Mouse (Mus musculus) bone marrow macrophage, adult 2 months (primary cell): ENCODE results near the gene Kctd12b.

Experiments
- CTCF ChIP-seq: IDR thresholded peaks from 2 replicates; pipeline ENCODE4 v1.5.1; 2012; ENCODE audit warnings: low read depth, mild to moderate bottlenecking, low read length, moderate library complexity
- POLR2A ChIP-seq: IDR thresholded peaks from 2 replicates; pipeline ENCODE4 v1.6.1; 2012; ENCODE audit warnings: mild to moderate bottlenecking, low read depth, low read length, borderline replicate concordance

GRCm38 (mm10) chrX:153716716-153717115, 20.5 kb upstream of the Kctd12b start:
- TF ChIP-seq CTCF (no peak), POLR2A (no peak)
